In the genomic region with DNA sequence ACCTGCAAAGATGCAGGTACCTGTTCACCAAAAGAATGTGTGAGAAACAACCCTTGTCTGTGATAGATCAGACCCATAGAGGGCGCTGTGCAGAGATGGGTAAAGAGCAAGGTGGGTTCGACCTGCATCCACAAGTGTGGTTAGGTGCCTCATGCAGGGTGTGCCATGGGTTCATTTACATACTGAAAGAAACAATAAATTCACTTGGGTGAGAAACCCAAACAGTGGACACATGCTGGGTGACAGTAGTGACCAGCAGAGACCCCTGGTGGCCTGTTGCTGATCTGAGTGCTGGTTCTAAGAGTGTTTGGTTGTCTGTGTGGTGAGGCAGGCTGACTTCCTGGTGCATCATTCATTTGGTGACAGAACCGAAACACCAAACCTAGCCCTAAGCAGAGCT, we compare ENCODE assay signal across 8 mouse cellular contexts. TPM values are rescaled to one million over a fixed set of nuclear protein-coding genes. Genes with fewer than 3 reads are reported as not detected.
A peak's percentile ranks its signal among the peaks of the same experiment; 100 is the strongest.
DNase-seq lines count a peak whose midpoint lies in the region; ATAC-seq and TF ChIP-seq lines count a peak whose summit lies in the region.

No protein-coding gene starts in this region.

- 43% methylated on average over 3 of the region's 3 CpGs for WGBS in bone marrow, adult 2 months

- no peak for TF ChIP-seq POLR2A in bone marrow, adult 2 months (IDR thresholded peaks at IDR 0.05; ENCODE audit: borderline replicate concordance, control insufficient read depth, low read depth, low read length)

- H3K4me1 ChIP-seq in bone marrow, adult 2 months (ENCODE audit: control insufficient read depth, insufficient read depth, low read length) = peaks cover 4% of the 10 kb centered on the region

- H3K27ac ChIP-seq in left cerebral cortex, adult 2 months = no peak overlapping the region
- no peak overlapping the region for H3K27ac ChIP-seq in bone marrow, adult 2 months (ENCODE audit: control insufficient read depth, insufficient read depth, low read depth, low read length, poor library complexity)

- intact Hi-C loops in left cerebral cortex, adult 2 months (cut with DNase I) = no loop called here
- intact Hi-C loops in left cerebral cortex, postnatal 36 days (cut with DNase I) = no loop called here

- peak; percentile 52 for TF ChIP-seq CTCF in left cerebral cortex, adult 2 months (IDR thresholded peaks at IDR 0.05)
- TF ChIP-seq CTCF in bone marrow, adult 2 months (IDR thresholded peaks at IDR 0.05; ENCODE audit: control insufficient read depth, insufficient read depth, low read length) = peak; percentile 47

- peak; percentile 48 for DNase-seq in CD4-positive, CD25-positive, alpha-beta regulatory T cell, adult 2 months (ENCODE audit: low read depth, low spot score)
- DNase-seq in left cerebral cortex, adult 2 months (ENCODE audit: extremely low spot score in 1 of 2, low spot score in 2 of 2) = no peak
- DNase-seq in left cerebral cortex, postnatal 36 days (ENCODE audit: low spot score in 2 of 2) = no peak
- peak; percentile 50 for DNase-seq in lung, postnatal 10 days
- DNase-seq in c-Kit-positive CD71-positive TER-119-positive erythroid progenitor cells, embryonic 14.5 days (ENCODE audit: low spot score) = no peak

- H3K4me3 ChIP-seq in left cerebral cortex, adult 2 months = no peak overlapping the region
- H3K4me3 ChIP-seq in bone marrow, adult 2 months (replicated peaks; ENCODE audit: control insufficient read depth, low read depth, low read length) = no peak overlapping the region

- ATAC-seq in CD4-positive, CD25-positive, alpha-beta regulatory T cell, adult 4 months = no peak
- no peak for ATAC-seq in frontal cortex, adult (ENCODE audit: low TSS enrichment)

RNA-seq across cellular contexts. Expression of a gene that starts 5.0 kb away (rescaled TPM):
- not detected for polyA plus RNA-seq in CD4-positive, CD25-positive, alpha-beta regulatory T cell, adult 4 months (2017; shearing (Covaris generic))
- 1 to 10 TPM; 7.1 TPM for total RNA-seq in left cerebral cortex, adult 2 months (2021)
- total RNA-seq in left cerebral cortex, postnatal 36 days (2021) = 1 to 10 TPM; 6.3 to 7.2 TPM
- 1.7 and 3.9 TPM in 2 replicates for polyA plus RNA-seq in bone marrow, adult 2 months (2011; ENCODE audit: insufficient read depth, insufficient read length, low replicate concordance, missing spikeins)

Comparison
In these comparisons a context has a peak if more than half of its experiments do, and no peak if none do; other contexts are left out.
1. DNase-seq: peak in CD4-positive, CD25-positive, alpha-beta regulatory T cell, adult 2 months (single experiment) and lung, postnatal 10 days (single experiment); none in left cerebral cortex, adult 2 months (0 of 2), left cerebral cortex, postnatal 36 days (0 of 2) and c-Kit-positive CD71-positive TER-119-positive erythroid progenitor cells, embryonic 14.5 days (single experiment).